Mouse (Mus musculus): ENCODE data around the gene Per1.

Per1 gene

DNA sequence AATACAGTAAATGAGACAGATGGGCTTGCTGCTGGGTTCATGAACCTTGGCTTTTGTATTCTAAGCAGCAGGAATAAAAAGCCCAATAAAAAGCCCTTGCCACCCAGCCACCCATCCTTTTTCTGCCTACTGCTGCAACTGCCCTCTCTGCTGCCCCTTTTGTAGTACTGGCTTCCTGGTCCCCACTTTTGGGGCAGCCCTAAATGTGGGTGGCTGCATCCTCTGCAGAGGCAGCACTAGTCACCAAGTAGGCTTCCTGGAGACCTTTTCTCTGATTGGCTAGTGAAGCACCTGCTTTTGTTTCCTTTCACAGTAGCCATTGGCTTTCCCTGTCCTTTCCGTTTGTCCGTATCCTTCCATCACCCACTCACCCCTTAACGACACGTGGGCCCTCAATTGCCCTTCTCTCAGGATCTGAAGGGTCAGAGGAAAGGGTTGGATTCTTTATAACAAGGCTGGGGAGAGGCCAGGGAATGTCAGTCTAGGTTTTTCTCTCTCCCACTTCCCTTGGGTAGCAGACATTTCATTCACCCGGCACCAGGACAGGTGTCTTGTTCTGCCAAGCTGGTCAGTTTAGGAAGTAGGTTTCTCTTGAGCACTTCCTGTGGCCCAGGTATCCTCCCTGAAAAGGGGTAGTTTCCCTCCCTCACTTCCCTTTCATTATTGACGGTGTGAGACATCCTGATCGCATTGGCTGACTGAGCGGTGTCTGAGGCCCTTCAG is 3.2 kb downstream of the Per1 start:
- in situ Hi-C loops (cut with MboI, MseI) = loop anchor here (5.0 to 10.0 kb wide), 2 partner anchors 897 to 1339 kb away; partner anchors contain the start of genes Gabarap and Phf23

GRCm38 (mm10) chr11:69098762-69099091 is 3.7 kb downstream of the Per1 start:
- in situ Hi-C loops (cut with MboI, MseI) = loop anchor here (5.0 to 10.0 kb wide), 2 partner anchors 896 to 1339 kb away; partner anchors contain the start of genes Gabarap and Phf23

DNA sequence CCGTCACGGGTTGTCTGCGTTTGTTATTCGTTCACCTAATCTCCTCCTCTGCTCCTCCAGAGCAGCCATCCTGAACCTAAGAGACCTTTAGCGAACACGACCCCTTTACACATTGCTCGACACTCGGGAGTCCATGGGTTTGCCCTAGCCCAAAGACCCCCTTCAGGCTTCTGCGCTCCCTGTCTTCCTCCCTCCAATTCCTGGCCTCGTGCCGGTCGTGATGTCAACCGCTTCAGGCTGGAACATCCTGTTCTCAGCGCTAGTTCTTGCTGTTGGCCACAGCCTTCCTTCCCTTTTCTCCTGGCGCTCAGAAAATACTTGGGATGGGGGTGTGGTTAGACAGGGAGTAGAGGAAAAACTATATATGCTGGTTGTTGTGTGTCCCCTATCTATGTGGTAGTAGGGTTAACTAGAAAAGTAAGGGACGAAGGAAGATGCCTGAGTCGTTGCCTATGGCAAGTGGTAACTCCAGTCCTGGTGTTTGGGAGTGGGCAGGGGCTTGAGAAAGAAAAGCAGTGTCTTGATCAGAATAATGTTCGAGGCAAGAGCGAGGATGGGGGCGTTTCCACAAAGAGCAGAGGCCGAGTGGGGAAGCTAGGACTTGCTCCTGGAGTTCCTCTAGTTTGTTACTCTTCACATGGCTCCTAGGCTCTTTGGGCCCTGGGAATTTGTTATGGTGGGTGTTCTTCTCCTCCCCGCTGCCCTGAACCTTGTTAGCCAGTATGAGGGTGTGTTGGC is 4.3 kb downstream of the Per1 start:
- in situ Hi-C loops (cut with MboI, MseI) = loop anchor here (5.0 to 10.0 kb wide), 2 partner anchors 895 to 1338 kb away; partner anchors contain the start of genes Gabarap and Phf23

GRCm38 (mm10) chr11:69099915-69100345 is 4.9 kb downstream of the Per1 start:
- in situ Hi-C loops (cut with MboI, MseI) = loop anchor here (5.0 to 10.0 kb wide), 2 partner anchors 895 to 1337 kb away; partner anchors contain the start of genes Gabarap and Phf23

DNA sequence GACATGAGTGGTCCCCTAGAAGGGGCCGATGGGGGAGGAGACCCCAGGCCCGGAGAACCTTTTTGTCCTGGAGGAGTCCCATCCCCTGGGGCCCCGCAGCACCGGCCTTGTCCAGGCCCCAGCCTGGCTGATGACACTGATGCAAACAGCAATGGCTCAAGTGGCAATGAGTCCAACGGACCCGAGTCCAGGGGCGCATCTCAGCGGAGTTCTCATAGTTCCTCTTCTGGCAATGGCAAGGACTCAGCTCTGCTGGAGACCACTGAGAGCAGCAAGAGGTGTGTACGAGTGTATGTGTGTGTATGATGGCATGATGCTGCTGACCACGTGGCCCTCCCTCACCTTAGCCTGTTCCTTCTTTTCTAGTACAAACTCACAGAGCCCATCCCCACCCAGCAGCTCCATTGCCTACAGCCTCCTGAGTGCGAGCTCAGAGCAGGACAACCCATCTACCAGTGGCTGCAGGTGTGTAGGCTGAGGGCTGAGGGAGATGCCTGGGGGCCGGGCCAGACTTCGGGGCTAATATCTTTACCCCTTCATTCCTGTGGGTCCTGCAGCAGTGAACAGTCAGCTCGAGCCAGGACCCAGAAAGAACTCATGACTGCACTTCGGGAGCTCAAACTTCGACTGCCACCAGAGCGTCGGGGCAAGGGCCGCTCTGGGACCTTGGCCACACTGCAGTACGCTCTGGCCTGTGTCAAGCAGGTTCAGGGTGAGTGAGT is 5.8 kb downstream of the Per1 start:
- in situ Hi-C loops (cut with MboI, MseI) = no loop called here

DNA sequence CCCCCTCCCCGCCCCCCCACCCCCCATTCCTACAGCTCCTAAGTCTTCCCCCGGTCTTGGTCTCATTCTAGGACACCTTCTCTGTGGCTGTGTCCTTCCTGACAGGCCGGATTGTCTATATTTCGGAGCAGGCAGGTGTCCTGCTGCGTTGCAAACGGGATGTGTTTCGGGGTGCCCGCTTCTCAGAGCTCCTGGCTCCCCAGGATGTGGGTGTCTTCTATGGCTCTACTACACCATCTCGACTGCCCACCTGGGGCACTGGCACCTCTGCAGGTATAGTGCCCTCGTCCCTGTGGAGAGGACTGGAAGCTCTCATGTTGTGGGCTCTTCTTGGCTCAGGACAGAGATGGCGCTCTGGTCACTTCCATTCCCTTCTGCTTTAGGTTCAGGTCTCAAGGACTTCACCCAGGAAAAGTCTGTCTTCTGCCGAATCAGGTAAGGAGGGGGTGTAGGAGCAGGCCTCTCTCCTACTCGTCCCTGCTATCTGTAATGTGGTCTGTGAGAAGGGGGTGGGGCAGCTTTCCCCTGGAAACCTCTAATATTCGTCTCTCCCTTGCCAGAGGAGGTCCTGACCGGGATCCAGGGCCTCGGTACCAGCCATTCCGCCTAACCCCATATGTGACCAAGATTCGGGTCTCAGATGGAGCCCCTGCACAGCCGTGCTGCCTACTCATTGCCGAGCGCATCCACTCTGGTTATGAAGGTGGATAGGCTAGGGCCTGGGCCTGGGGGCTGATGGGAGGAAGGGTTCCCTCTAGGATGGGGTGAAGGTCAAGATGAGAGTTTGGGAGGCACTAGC is 6.8 kb downstream of the Per1 start:
- in situ Hi-C loops (cut with MboI, MseI) = no loop called here

DNA sequence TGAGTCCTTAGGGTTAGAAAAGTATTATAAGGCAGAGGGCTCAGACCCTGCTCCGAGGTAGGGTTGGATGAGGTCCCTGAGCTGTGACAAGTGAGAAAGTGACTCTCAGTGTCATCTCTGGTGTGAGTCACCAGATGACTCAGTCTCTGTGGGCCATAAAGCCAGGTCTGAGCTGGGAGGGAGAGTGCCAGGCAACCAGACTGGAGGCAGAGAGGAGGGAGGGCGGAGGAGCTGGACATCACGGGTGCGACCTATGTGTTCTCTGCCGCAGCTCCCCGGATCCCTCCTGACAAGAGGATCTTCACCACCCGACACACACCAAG is 7.3 kb downstream of the Per1 start:
- in situ Hi-C loops (cut with MboI, MseI) = no loop called here

DNA sequence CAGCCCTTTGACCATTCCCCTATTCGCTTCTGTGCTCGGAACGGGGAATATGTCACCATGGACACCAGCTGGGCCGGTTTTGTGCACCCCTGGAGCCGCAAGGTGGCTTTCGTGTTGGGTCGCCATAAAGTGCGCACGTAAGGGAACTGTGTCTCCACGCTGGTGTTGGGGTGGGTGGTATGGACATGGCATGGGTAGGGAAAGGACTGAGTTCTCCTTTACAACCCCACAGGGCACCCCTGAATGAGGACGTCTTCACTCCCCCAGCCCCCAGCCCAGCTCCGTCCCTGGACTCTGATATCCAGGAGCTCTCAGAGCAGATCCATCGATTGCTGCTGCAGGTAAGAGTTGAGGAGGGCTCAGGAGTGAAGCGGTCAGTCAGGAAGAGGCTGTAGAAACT is 8.1 kb downstream of the Per1 start:
- in situ Hi-C loops (cut with MboI, MseI) = no loop called here

DNA sequence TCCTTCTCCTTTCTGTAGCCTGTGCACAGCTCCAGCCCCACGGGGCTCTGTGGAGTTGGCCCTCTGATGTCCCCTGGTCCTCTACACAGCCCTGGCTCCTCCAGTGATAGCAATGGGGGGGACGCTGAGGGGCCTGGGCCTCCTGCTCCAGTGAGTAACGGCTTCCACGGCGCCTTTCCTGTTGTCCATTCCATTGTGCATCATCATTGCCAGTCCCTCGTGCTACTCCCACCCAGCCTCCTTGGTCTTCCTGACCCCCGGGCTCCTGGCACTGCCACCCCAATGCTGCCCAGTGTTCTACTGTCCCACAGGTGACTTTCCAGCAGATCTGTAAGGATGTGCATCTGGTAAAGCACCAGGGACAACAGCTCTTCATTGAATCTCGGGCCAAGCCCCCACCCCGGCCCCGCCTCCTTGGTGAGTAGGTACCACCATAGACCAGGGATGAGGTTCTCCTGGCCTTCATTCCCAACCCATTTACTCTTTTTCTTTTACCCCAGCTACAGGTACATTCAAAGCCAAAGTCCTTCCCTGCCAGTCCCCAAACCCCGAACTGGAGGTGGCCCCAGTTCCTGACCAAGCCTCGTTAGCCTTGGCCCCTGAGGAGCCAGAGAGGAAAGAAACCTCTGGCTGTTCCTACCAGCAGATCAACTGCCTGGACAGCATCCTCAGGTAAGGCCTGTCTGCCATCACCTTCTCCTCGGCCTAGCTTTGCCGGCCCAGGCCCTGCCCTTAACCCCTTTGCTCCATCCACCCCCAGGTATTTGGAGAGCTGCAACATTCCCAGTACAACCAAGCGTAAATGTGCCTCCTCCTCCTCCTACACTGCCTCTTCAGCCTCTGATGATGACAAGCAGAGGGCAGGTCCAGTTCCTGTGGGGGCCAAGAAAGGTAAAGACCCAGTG is 8.8 kb downstream of the Per1 start:
- in situ Hi-C loops (cut with MboI, MseI) = no loop called here

GRCm38 (mm10) chr11:69104487-69104886 is 9.5 kb downstream of the Per1 start:
- in situ Hi-C loops (cut with MboI, MseI) = no loop called here

DNA sequence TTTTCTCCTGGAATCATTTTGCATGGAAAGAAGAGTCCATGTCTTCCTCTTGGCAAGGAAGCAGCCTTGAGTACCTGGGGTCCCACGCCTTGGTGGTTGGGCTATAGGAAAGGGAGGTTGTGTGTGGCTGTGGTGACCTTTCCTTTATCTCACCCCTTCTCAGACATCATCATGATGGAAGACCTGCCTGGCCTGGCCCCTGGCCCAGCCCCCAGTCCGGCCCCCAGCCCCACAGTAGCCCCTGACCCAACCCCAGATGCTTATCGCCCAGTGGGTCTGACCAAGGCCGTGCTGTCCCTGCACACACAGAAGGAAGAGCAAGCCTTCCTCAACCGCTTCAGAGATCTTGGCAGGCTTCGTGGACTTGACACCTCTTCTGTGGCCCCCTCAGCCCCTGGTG is 10.2 kb downstream of the Per1 start:
- in situ Hi-C loops (cut with MboI, MseI) = no loop called here

GRCm38 (mm10) chr11:69105796-69106195 is 10.8 kb downstream of the Per1 start:
- in situ Hi-C loops (cut with MboI, MseI) = no loop called here

GRCm38 (mm10) chr11:69106299-69106698 is 11.3 kb downstream of the Per1 start:
- in situ Hi-C loops (cut with MboI, MseI) = no loop called here

DNA sequence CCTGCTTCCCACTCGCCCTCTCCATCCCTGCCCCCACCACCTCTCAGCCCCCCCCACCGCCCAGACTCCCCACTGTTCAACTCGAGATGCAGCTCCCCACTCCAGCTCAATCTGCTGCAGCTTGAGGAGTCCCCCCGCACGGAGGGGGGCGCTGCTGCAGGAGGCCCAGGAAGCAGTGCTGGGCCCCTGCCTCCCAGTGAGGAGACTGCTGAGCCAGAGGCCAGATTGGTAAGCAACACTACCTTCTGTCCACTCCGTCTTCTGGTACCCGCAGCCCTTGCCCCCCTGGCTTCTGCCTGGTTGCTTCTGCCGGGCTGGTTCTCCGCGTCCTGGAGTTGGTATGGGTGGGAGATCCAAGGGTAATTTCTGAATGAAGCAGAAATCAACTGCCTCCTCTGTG is 11.8 kb downstream of the Per1 start:
- in situ Hi-C loops (cut with MboI, MseI) = no loop called here

GRCm38 (mm10) chr11:69107676-69108075 is 12.7 kb downstream of the Per1 start:
- in situ Hi-C loops (cut with MboI, MseI) = no loop called here

- in situ Hi-C loops (cut with MboI, MseI) = no loop called here
These were observed 13.2 kb downstream of the Per1 start for GRCm38 (mm10) chr11:69108223-69108622.

- in situ Hi-C loops (cut with MboI, MseI) = no loop called here
These were observed 14.2 kb downstream of the Per1 start for GRCm38 (mm10) chr11:69109032-69109900.

GRCm38 (mm10) chr11:69110319-69111046 is 15.5 kb downstream of the Per1 start:
- in situ Hi-C loops (cut with MboI, MseI) = no loop called here
